Mouse (Mus musculus): ENCODE measurements around the gene Bloc1s3.
A peak's percentile ranks its signal among the peaks of the same experiment; 100 is the strongest.

DNA sequence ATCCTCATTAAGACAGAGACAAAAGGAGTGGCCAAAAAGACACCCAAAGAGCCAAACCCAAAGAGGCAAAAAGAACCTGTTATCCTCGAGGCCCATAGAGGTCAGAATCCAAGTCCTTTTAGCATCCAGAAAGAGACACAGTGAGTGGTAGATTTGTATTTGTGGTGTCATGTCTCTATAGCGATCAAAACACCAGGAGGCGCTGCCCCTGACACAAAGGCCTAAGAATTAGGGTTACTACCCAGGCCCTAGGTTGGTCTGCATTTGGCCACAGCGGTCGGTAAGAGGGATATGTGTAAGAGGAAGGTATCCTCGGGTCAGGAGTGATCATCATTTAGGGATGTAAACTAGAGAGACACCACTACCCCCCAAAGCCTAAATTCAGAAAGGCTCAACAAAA lies 1.8 kb downstream of the Bloc1s3 start:
- TF ChIP-seq CTCF (IDR thresholded peaks at IDR 0.05; ENCODE audit: low read depth) (peak; percentile 60), EP300 (optimal IDR thresholded peaks at IDR 0.05) (no peak)

Measured in stomach, postnatal 0 days (tissue).